In the genomic region with DNA sequence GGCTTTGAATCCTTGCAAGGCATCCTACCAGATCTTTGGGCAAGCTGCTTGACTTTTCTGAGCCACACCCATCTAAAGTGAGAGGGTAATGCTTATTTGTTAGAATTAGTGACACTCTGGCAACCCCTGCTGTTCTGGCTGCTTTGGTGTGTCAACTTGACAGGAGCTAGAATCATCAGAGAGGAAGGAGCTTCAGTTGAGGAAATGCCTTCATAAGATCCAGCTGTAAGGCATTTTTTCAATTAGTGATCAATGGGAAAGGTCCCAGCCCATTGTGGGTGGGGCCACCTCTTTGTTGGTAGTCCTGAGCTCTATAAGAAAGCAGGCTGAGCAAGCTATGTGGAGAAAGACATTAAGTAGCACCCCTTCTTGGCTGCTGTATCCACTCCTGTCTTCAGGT, we compare ENCODE assay signal across 14 mouse cellular contexts. TPM values are rescaled to one million over a fixed set of nuclear protein-coding genes. Genes with fewer than 3 reads are reported as not detected.
A peak's percentile ranks its signal among the peaks of the same experiment; 100 is the strongest.
DNase-seq lines count a peak whose midpoint lies in the region; ATAC-seq and TF ChIP-seq lines count a peak whose summit lies in the region.
"Had no signal": no experiment of that assay in that cellular context is flagged by ENCODE, and none has a peak within 500 bp of the region (broad histone marks: within the 10 kb centered on the region; RNA-seq: fewer than 3 reads in every experiment).

No protein-coding gene starts in this region.

- H3K4me1 ChIP-seq in neural tube, embryonic 13.5 days (replicated peaks) = peaks cover 45% of the 10 kb centered on the region
- H3K4me1 ChIP-seq in stomach, postnatal 0 days (replicated peaks; ENCODE audit: control insufficient read depth, insufficient read depth) = no peaks in the 10 kb centered on the region
- H3K4me1 ChIP-seq: liver, embryonic 13.5 days had no signal

- TF ChIP-seq EP300 in stomach, postnatal 0 days (optimal IDR thresholded peaks at IDR 0.05) = no peak

- TF ChIP-seq CTCF in stomach, postnatal 0 days (IDR thresholded peaks at IDR 0.05; ENCODE audit: low read depth) = no peak

- no peak overlapping the region for H3K4me3 ChIP-seq in neural tube, embryonic 13.5 days
- no peak overlapping the region for H3K4me3 ChIP-seq in stomach, postnatal 0 days (ENCODE audit: low read depth, low read length)
- H3K4me3 ChIP-seq: erythroblast, embryonic 14.5 days; layer of hippocampus, adult 2 months; left cerebral cortex, adult 2 months; liver, embryonic 13.5 days; midbrain, embryonic 12.5 days had no signal

- H3K27me3 ChIP-seq in neural tube, embryonic 13.5 days = no peaks in the 10 kb centered on the region
- H3K27me3 ChIP-seq in stomach, postnatal 0 days (ENCODE audit: control insufficient read depth, insufficient read depth, low read length) = no peaks in the 10 kb centered on the region
- H3K27me3 ChIP-seq: liver, embryonic 13.5 days; midbrain, embryonic 12.5 days had no signal

- intact Hi-C loops in left cerebral cortex, postnatal 4 days (cut with DNase I) = no loop called here

- no peaks in the 10 kb centered on the region for H3K9me3 ChIP-seq in neural tube, embryonic 13.5 days
- H3K9me3 ChIP-seq in stomach, postnatal 0 days (ENCODE audit: control insufficient read depth, low read length) = no peaks in the 10 kb centered on the region
- H3K9me3 ChIP-seq: liver, embryonic 13.5 days; midbrain, embryonic 12.5 days had no signal

- H3K9ac ChIP-seq in neural tube, embryonic 13.5 days = no peak overlapping the region
- no peak overlapping the region for H3K9ac ChIP-seq in stomach, postnatal 0 days (ENCODE audit: low read length)
- H3K9ac ChIP-seq: liver, embryonic 13.5 days; midbrain, embryonic 12.5 days had no signal

- H3K4me2 ChIP-seq in neural tube, embryonic 13.5 days = no peak overlapping the region
- H3K4me2 ChIP-seq in stomach, postnatal 0 days (replicated peaks; ENCODE audit: low read depth) = no peak overlapping the region
- H3K4me2 ChIP-seq: liver, embryonic 13.5 days; midbrain, embryonic 12.5 days had no signal

- no peak for ATAC-seq in neural tube, embryonic 13.5 days (ENCODE audit: low read depth)
- no peak; the same call in 1 of the 2 replicates for ATAC-seq in stomach, postnatal 0 days (ENCODE audit: low FRiP score, low TSS enrichment)

- DNase-seq in heart, adult 11 months = peak; percentile 92
- DNase-seq in heart, postnatal 4 days = no peak
- no peak for DNase-seq in neural tube, embryonic 10.5 days (ENCODE audit: extremely low spot score, low spot score)
- DNase-seq in fibroblast of lung, adult 2 months (ENCODE audit: low read depth) = peak; percentile 22
- no peak for DNase-seq in stomach, postnatal 0 days (ENCODE audit: low spot score)
- no peak for DNase-seq in left cerebral cortex, postnatal 4 days
- no peak for DNase-seq in adrenal gland, adult 8-10 months
- DNase-seq: kidney, adult 9 months; liver, embryonic 13.5 days had no signal

- no peaks in the 10 kb centered on the region for H3K36me3 ChIP-seq in neural tube, embryonic 13.5 days
- no peaks in the 10 kb centered on the region for H3K36me3 ChIP-seq in stomach, postnatal 0 days (ENCODE audit: control insufficient read depth, insufficient read depth, low read length)
- H3K36me3 ChIP-seq: liver, embryonic 13.5 days; midbrain, embryonic 12.5 days had no signal

- peak overlapping the region; percentile 46 for H3K27ac ChIP-seq in neural tube, embryonic 13.5 days (replicated peaks)
- peak overlapping the region; percentile 20; the same call in 1 of the 2 replicates for H3K27ac ChIP-seq in stomach, postnatal 0 days (replicated peaks)
- H3K27ac ChIP-seq: layer of hippocampus, adult 2 months; left cerebral cortex, adult 2 months; liver, embryonic 13.5 days; midbrain, embryonic 12.5 days had no signal

RNA-seq across cellular contexts. Expression of gene Calr4, which starts 6.9 kb away (rescaled TPM):
- total RNA-seq in heart, postnatal 4 days (2021) = not detected
- polyA plus RNA-seq in neural tube, embryonic 13.5 days (2015; fragmentation: Nextera tagmentation; extraction: Ambion mirVana) = 1.2 and 1.9 TPM in 2 replicates
- polyA plus RNA-seq in stomach, postnatal 0 days (2015; fragmentation: Nextera tagmentation; extraction: Ambion mirVana) = 0.05 TPM in 1 of 2 replicates, not detected in the other
- under 1 TPM in 1 of 2 experiments, not detected in 1; 0.46 TPM for total RNA-seq in left cerebral cortex, postnatal 4 days (2021)
- total RNA-seq in adrenal gland, adult 8-10 months (2022) = under 1 TPM; 0.17 to 0.48 (median 0.35) TPM
- polyA plus RNA-seq: erythroblast, embryonic 14.5 days; liver, embryonic 13.5 days had no signal

RNA-seq across cellular contexts. Expression of gene Eps15, which starts 38.8 kb away (rescaled TPM):
- total RNA-seq in heart, postnatal 4 days (2021) = 10 to 100 TPM; 42.5 to 45.9 TPM
- polyA plus RNA-seq in neural tube, embryonic 13.5 days (2015; fragmentation: Nextera tagmentation; extraction: Ambion mirVana) = 74.4 and 76.8 TPM in 2 replicates
- 20.0 and 25.0 TPM in 2 replicates for polyA plus RNA-seq in stomach, postnatal 0 days (2015; fragmentation: Nextera tagmentation; extraction: Ambion mirVana)
- total RNA-seq in left cerebral cortex, postnatal 4 days (2021) = 100 to 1,000 TPM in 1 of 2 experiments, 10 to 100 TPM in 1; 97.7 to 103 TPM
- 100 to 1,000 TPM in 2 of 4 experiments, 10 to 100 TPM in 2; 75.8 to 118 (median 94.2) TPM for total RNA-seq in adrenal gland, adult 8-10 months (2022)

RNA-seq across cellular contexts. Expression of gene Osbpl9, which starts 39.1 kb away (rescaled TPM):
- 10 to 100 TPM; 71.7 to 73.4 TPM for total RNA-seq in heart, postnatal 4 days (2021)
- 97.0 and 105 TPM in 2 replicates for polyA plus RNA-seq in neural tube, embryonic 13.5 days (2015; fragmentation: Nextera tagmentation; extraction: Ambion mirVana)
- polyA plus RNA-seq in stomach, postnatal 0 days (2015; fragmentation: Nextera tagmentation; extraction: Ambion mirVana) = 45.0 and 45.5 TPM in 2 replicates
- total RNA-seq in left cerebral cortex, postnatal 4 days (2021) = 10 to 100 TPM; 66.6 to 81.4 TPM
- 100 to 1,000 TPM; 123 to 159 (median 148) TPM for total RNA-seq in adrenal gland, adult 8-10 months (2022)

Comparison
In these comparisons a context has a peak if more than half of its experiments do, and no peak if none do; other contexts are left out.
1. DNase-seq: peak in heart, adult 11 months (single experiment) and fibroblast of lung, adult 2 months (single experiment); none in heart, postnatal 4 days (single experiment), neural tube, embryonic 10.5 days (single experiment), stomach, postnatal 0 days (single experiment), left cerebral cortex, postnatal 4 days (single experiment) and adrenal gland, adult 8-10 months (single experiment).